Mouse (Mus musculus) T-helper 2 cell (primary cell): ENCODE data around the gene Mreg.
"Not testable (repeated sequence)": the region's sequence is repeated elsewhere in the genome, so short reads cannot be mapped to it uniquely, and the experiment has no call there.

Source experiments
- in situ Hi-C: fragments of 300-600 bp; cut with MboI, MseI; formaldehyde crosslinking; loops from one replicate; pipeline ENCODE4 v1.15.1; 2025; ENCODE audit warnings: high pct_unique_total_duplicates

Mreg gene

GRCm38 (mm10) chr1:72211701-72212699 is at the start of gene Mreg:
Mreg (minus strand) TSS chr1:72212307.
- in situ Hi-C loops: no loop called here

GRCm38 (mm10) chr1:72256381-72257256 is 44.5 kb upstream of the Mreg start:
- in situ Hi-C loops: no loop called here

GRCm38 (mm10) chr1:72255854-72256175 is 43.7 kb upstream of the Mreg start:
- in situ Hi-C loops: no loop called here

GRCm38 (mm10) chr1:72255062-72255853 is 43.2 kb upstream of the Mreg start:
- in situ Hi-C loops: no loop called here

- in situ Hi-C loops: no loop called here
These were observed 42.5 kb upstream of the Mreg start for GRCm38 (mm10) chr1:72254545-72255061.

GRCm38 (mm10) chr1:72253881-72254491 is 41.9 kb upstream of the Mreg start:
- in situ Hi-C loops: no loop called here

GRCm38 (mm10) chr1:72251806-72252205 is 39.7 kb upstream of the Mreg start:
- in situ Hi-C loops: no loop called here

- in situ Hi-C loops: not testable (repeated sequence)
These were observed 36.2 kb upstream of the Mreg start for GRCm38 (mm10) chr1:72248226-72248737.

- in situ Hi-C loops: no loop called here
These were observed 32.4 kb upstream of the Mreg start for GRCm38 (mm10) chr1:72244317-72245036.

GRCm38 (mm10) chr1:72243656-72244316 is 31.7 kb upstream of the Mreg start:
- in situ Hi-C loops: no loop called here

- in situ Hi-C loops: no loop called here
These were observed 30.6 kb upstream of the Mreg start for GRCm38 (mm10) chr1:72242581-72243143.

- in situ Hi-C loops: not testable (repeated sequence)
These were observed 27.0 kb upstream of the Mreg start for GRCm38 (mm10) chr1:72239113-72239512.

- in situ Hi-C loops: no loop called here
These were observed 26.0 kb upstream of the Mreg start for GRCm38 (mm10) chr1:72238016-72238580.

GRCm38 (mm10) chr1:72237007-72237775 is 25.1 kb upstream of the Mreg start:
- in situ Hi-C loops: no loop called here

GRCm38 (mm10) chr1:72236363-72237006 is 24.4 kb upstream of the Mreg start:
- in situ Hi-C loops: not testable (repeated sequence)

- in situ Hi-C loops: not testable (repeated sequence)
These were observed 20.5 kb upstream of the Mreg start for GRCm38 (mm10) chr1:72232592-72232991.

GRCm38 (mm10) chr1:72228974-72229373 is 16.9 kb upstream of the Mreg start:
- in situ Hi-C loops: no loop called here
